Mouse (Mus musculus): Measurements from ENCODE around the gene Stap2.

DNA sequence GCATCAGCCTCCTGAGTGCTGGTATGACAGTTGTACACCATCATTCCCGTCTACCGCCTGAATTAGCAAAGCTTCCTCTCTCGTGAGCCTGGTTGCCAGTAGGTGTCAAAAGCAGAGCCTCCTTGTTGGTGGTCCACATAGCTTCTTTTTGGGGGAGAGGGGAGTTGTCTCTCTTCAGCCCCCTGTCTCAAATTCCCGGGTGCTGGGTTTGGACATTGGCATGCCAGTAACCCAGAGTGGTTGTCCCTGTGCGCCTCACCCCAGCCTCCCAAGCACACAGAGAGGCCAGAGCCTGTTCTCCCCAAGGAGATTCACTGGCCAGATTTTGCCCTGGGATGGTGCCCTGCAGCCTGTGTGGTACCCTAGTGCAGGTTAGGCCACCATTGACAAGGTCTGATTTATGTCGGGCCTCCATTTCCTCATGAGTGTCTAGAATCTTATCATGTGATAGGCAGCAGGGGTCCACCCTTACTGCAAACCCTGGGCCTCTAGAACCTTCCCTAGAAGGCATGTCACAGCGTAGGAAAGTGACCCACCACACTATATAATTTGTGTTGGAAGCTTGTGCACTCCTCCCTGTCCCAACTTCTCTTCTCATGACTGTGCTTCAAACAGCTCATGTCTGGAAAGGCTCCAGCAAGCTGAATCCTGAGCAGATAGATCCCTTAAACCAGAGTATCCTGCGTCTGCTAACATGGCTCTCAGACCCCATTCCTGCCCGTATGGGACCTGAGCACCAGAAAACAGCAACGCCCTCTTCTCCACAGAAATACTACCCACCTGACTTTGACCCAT lies 45.2 kb downstream of the Stap2 start:
- TF ChIP-seq CTCF (IDR thresholded peaks at IDR 0.05; ENCODE audit: borderline replicate concordance, insufficient read depth, low read depth, low read length) (no peak), POLR2A (IDR thresholded peaks at IDR 0.05; ENCODE audit: borderline replicate concordance, insufficient read depth, low read length) (no peak)
